Mouse (Mus musculus): ENCODE results near the gene Rnf213.

- TF ChIP-seq CTCF (IDR thresholded peaks at IDR 0.05; ENCODE audit: low read depth, low read length) (no peak), GATA1 (IDR thresholded peaks at IDR 0.05; ENCODE audit: borderline replicate concordance, low read length) (no peak)
Observed at GRCm38 (mm10) chr11:119497451-119497850, 104.6 kb downstream of the Rnf213 start.
